Mouse (Mus musculus) kidney, adult 18-20 months (tissue): ENCODE measurements around the gene Rcn3.
"Not testable (repeated sequence)": the region's sequence is repeated elsewhere in the genome, so short reads cannot be mapped to it uniquely, and the experiment has no call there.

Source experiments
- DNase-seq: peaks from one replicate; pipeline ENCODE4 v3.0.0; 2021

Gene Rcn3

GRCm38 (mm10) chr7:45124224-45125143 is 32.5 kb upstream of the Rcn3 start, which contains the start of gene Rps11:
TSS of gene Rps11 (minus strand) at chr7:45124439.
- peak; percentile 98 for DNase-seq

GRCm38 (mm10) chr7:45123186-45123570 is 31.2 kb upstream of the Rcn3 start:
- DNase-seq, result no peak

- DNase-seq, result no peak
Measured at GRCm38 (mm10) chr7:45122561-45123185, 30.7 kb upstream of the Rcn3 start.

GRCm38 (mm10) chr7:45121966-45122365 is 29.9 kb upstream of the Rcn3 start:
- no peak for DNase-seq

- peak; percentile 49 for DNase-seq
Measured at GRCm38 (mm10) chr7:45121404-45121803, 29.4 kb upstream of the Rcn3 start.

GRCm38 (mm10) chr7:45119780-45120709 is 28.0 kb upstream of the Rcn3 start:
- no peak for DNase-seq

- DNase-seq, result no peak
Measured at GRCm38 (mm10) chr7:45118336-45118735, 26.3 kb upstream of the Rcn3 start.

- DNase-seq, result no peak
Measured at GRCm38 (mm10) chr7:45117566-45117965, 25.5 kb upstream of the Rcn3 start.

- DNase-seq, result no peak
Measured at GRCm38 (mm10) chr7:45113476-45113875, 21.5 kb upstream of the Rcn3 start.

- no peak for DNase-seq
Measured at GRCm38 (mm10) chr7:45112529-45112928, 20.5 kb upstream of the Rcn3 start.

- no peak for DNase-seq
Measured at GRCm38 (mm10) chr7:45111940-45112339, 19.9 kb upstream of the Rcn3 start.

- not testable (repeated sequence) for DNase-seq
Measured at GRCm38 (mm10) chr7:45110089-45110488, 18.1 kb upstream of the Rcn3 start.

GRCm38 (mm10) chr7:45107052-45107645 is 15.1 kb upstream of the Rcn3 start:
- DNase-seq, result no peak

- no peak for DNase-seq
Measured at GRCm38 (mm10) chr7:45106441-45106840, 14.4 kb upstream of the Rcn3 start.

- no peak for DNase-seq
Measured at GRCm38 (mm10) chr7:45105491-45105890, 13.5 kb upstream of the Rcn3 start.

GRCm38 (mm10) chr7:45104941-45105340 is 12.9 kb upstream of the Rcn3 start:
- DNase-seq, result no peak

GRCm38 (mm10) chr7:45103652-45104180 is 11.7 kb upstream of the Rcn3 start, which contains the start of gene Fcgrt:
TSS of gene Fcgrt (minus strand) at chr7:45103851.
- peak; percentile 92 for DNase-seq

- DNase-seq, result peak; percentile 56
Measured at GRCm38 (mm10) chr7:45102940-45103585, 11.0 kb upstream of the Rcn3 start.

GRCm38 (mm10) chr7:45102441-45102840 is 10.4 kb upstream of the Rcn3 start:
- DNase-seq, result no peak

GRCm38 (mm10) chr7:45100046-45100445 is 8.0 kb upstream of the Rcn3 start:
- DNase-seq, result no peak

- no peak for DNase-seq
Measured at GRCm38 (mm10) chr7:45098541-45099240, 6.7 kb upstream of the Rcn3 start.
